Comparison of ENCODE assay signal across 14 mouse cellular contexts in the genomic region with DNA sequence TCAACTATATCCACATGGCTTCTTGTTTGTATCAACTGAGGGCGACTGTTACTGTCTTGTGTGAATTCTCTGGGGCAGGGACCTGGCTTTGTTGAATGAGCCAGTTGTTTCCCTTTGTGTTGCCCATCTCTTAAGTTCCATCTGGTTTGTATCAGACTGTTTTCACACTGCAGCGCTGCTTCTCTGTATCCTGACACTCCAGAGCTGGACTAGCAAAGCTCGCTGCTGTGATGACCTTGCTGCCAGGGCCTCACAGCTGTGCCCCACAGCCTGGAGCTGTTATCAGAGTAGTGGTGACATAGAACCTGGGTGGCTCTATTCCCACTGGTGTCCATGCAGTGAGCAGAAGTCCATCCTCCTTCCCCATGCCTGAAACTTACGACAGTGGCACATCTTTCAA.
A peak's percentile ranks its signal among the peaks of the same experiment; 100 is the strongest.
DNase-seq lines count a peak whose midpoint lies in the region.
"Had no signal": no experiment of that assay in that cellular context is flagged by ENCODE, and none has a peak within 500 bp of the region (broad histone marks: within the 10 kb centered on the region; RNA-seq: fewer than 3 reads in every experiment).

No protein-coding gene starts in this region.

- H3K4me1 ChIP-seq in limb, embryonic 10.5 days: peaks cover 20% of the 10 kb centered on the region
- H3K4me1 ChIP-seq: neural tube, embryonic 13.5 days had no signal

- 12% methylated on average over 4 of the region's 4 CpGs for WGBS in limb, embryonic 10.5 days

- peaks cover 34% of the 10 kb centered on the region for H3K36me3 ChIP-seq in limb, embryonic 10.5 days

- DNase-seq in adrenal gland, postnatal 10 days: peak; percentile 31
- no peak for DNase-seq in adrenal gland, postnatal 4 days (ENCODE audit: low spot score in 2 of 2)
- DNase-seq in lung, postnatal 10 days: peak; percentile 10
- no peak for DNase-seq in lung, adult 18-20 months
- DNase-seq in forelimb bud, embryonic 11.5 days (ENCODE audit: low read depth, low spot score): peak; percentile 63
- DNase-seq in limb, embryonic 10.5 days (ENCODE audit: low spot score): peak; percentile 62
- DNase-seq in right cerebral cortex, postnatal 25 days: no peak
- DNase-seq in layer of hippocampus, postnatal 25 days (ENCODE audit: extremely low spot score in 1 of 2, low spot score in 1 of 2): no peak
- DNase-seq: cerebellum, adult 8-10 months; gastrocnemius, postnatal 36 days; kidney, adult 11 months; thymus, adult 18-20 months had no signal

- H3K9me3 ChIP-seq in limb, embryonic 10.5 days (replicated peaks): no peaks in the 10 kb centered on the region
- H3K9me3 ChIP-seq: G1E; neural tube, embryonic 13.5 days had no signal

- H3K27ac ChIP-seq in limb, embryonic 10.5 days: peak overlapping the region; percentile 53
- H3K27ac ChIP-seq: neural tube, embryonic 13.5 days had no signal

- no peaks in the 10 kb centered on the region for H3K27me3 ChIP-seq in limb, embryonic 10.5 days (ENCODE audit: low read depth, poor library complexity, severe bottlenecking)
- H3K27me3 ChIP-seq: neural tube, embryonic 13.5 days had no signal

- H3K4me3 ChIP-seq in limb, embryonic 10.5 days: no peak overlapping the region
- H3K4me3 ChIP-seq: neural tube, embryonic 13.5 days had no signal

Comparison
In these comparisons a context has a peak if more than half of its experiments do, and no peak if none do; other contexts are left out.
1. DNase-seq: peak in adrenal gland, postnatal 10 days (single experiment), lung, postnatal 10 days (single experiment), forelimb bud, embryonic 11.5 days (single experiment) and limb, embryonic 10.5 days (single experiment); none in adrenal gland, postnatal 4 days (0 of 2), lung, adult 18-20 months (0 of 2), right cerebral cortex, postnatal 25 days (single experiment) and layer of hippocampus, postnatal 25 days (0 of 2).